Mouse (Mus musculus) bone marrow, adult 2 months (tissue): ENCODE results near the gene Tcea3.

Experiments
- CTCF ChIP-seq: fragments of 200-500 bp; IDR thresholded peaks from 2 replicates; pipeline ENCODE4 v1.5.1; 2011; ENCODE audit warnings: low read length, control low read depth; ENCODE audit not compliant: control insufficient read depth, insufficient read depth
- POLR2A ChIP-seq: fragments of 200-500 bp; IDR thresholded peaks from 2 replicates; pipeline ENCODE4 v1.6.1; 2011; ENCODE audit warnings: low read depth, mild to moderate bottlenecking, control low read depth, low read length, borderline replicate concordance; ENCODE audit not compliant: control insufficient read depth

- TF ChIP-seq CTCF (no peak), POLR2A (no peak)
Measured at GRCm38 (mm10) chr4:136206943-136207342, 40.6 kb upstream of the Tcea3 start.
